Mouse (Mus musculus): ENCODE results near the gene Gtf2f2.

DNA sequence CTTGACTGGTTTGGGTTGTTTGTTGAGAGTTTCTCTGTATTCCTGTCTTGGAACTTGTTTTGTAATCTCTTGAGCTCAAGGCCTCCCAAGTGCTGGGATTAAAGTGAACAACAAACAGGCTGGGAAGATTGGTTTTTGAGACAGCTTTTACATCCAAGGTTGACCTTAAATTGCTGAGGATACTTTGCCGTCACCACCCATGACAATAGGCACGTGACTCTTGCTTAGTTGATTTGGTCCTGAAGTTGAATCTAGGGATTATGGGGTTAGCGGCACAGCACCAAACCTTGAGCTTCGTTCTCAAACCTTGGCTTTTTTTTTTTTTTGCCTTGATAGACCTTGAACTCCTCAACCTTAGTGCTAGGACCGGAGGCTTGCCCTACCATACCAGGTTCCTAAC is 161.4 kb downstream of the Gtf2f2 start:
- no peak for TF ChIP-seq POLR2A (IDR thresholded peaks at IDR 0.05; ENCODE audit: insufficient read length, low read depth)
- no peak for TF ChIP-seq MYOG (IDR thresholded peaks at IDR 0.05; ENCODE audit: control insufficient read depth in 1 of 3, insufficient read depth in 1 of 3, insufficient read length in 2 of 3, low read depth in 2 of 3)
